Mouse (Mus musculus) T-cell, adult 2 months (primary cell): Measurements from ENCODE around the gene Nagk.
"Not testable (repeated sequence)": the region's sequence is repeated elsewhere in the genome, so short reads cannot be mapped to it uniquely, and the experiment has no call there.

Experiments used
- DNase-seq: peaks from one replicate; pipeline ENCODE4 v3.0.0; 2022; ENCODE audit warnings: low spot score

Gene Nagk

DNA sequence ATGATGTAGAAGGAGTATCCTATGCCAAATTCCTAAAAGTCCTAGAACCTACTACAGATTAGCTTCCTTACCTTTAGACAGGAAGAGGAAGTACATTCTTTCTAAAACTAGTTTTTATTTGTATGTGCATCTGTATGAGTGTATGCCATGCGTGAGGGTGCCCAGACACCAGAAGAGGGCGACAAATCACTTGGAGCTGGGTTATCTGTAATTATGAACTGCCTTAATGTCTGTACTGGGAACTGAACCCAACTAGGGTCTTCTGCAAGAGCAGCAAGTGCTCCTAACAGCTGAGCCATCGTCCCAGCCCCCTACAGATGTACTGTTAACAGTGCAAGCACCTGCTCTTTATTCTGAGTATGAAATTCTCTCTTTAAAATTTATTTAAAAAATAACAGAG, 21.0 kb downstream of the Nagk start:
- DNase-seq: no peak

DNA sequence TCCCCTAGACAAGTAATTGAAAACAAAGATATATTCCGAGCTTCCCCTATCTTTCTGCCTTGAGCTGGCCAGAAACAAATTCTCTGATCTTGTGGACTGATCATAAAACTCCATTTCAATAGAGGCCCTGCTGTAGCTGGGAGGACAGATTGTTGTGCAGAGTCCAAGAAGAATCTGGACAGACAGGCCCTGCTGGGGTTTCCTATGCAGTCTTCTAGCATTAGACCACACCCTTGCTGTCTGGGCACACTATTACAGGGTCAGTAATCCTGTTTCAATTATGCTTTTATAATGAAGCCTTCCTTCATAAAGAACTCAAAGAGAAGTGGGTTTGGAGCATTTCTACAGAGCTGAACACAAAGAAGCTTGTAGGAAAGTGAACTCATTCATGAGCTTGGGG, 24.2 kb downstream of the Nagk start:
- no peak for DNase-seq

DNA sequence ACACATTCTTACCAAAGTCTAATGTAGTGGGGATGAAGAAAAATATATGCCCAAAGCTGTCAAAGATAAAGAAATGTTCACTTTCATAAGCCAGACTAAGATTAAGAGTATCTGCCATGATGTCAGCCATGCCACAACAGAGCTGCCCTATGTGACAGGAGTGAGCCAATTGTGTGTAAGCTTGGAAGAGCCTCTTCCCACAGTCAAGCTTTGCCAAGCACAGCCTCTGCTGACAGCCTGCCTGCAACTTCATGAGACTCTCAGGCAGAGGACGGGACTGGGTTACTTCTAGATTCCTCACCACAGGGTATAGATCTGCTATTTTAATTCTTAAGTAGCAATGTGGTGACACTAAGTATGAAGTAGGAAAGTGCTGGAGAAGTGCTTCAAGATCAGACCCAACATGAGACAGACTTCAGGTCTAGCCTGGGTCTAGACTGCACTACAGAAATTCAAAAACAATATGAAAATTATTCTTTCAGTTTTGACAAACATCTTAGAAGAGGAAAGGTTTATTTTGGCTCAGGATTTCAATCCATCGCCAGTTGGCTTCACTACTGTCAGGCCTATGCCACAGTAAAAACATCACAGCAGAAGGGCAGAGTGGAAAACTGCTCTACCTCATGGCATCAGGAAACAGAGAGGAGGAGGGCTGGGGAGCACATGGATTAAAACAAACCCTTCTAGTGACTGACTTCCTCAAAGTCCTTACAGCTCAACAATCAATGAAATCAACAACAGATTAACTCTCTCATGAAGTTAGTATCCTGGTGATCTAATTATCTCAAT, 26.1 kb downstream of the Nagk start:
- no peak for DNase-seq

DNA sequence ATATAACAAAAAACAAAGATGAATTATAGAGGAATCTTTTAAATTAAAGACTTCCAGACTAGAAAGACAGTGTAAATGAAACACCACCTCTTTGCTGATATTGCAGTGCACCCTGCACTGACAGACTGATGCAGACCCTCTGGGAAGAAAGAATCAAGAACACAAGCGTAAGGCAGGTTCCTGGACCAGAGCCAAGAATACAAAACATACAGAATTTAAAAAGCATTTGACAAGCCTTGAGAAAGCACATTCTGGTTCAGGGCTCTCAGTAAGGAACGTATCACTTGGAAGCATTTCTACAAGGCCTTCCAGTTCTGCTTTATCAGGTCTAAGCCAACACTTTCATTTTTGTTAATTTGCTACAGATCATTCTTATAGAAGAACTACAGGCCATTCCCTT, 27.1 kb downstream of the Nagk start:
- DNase-seq: no peak

DNA sequence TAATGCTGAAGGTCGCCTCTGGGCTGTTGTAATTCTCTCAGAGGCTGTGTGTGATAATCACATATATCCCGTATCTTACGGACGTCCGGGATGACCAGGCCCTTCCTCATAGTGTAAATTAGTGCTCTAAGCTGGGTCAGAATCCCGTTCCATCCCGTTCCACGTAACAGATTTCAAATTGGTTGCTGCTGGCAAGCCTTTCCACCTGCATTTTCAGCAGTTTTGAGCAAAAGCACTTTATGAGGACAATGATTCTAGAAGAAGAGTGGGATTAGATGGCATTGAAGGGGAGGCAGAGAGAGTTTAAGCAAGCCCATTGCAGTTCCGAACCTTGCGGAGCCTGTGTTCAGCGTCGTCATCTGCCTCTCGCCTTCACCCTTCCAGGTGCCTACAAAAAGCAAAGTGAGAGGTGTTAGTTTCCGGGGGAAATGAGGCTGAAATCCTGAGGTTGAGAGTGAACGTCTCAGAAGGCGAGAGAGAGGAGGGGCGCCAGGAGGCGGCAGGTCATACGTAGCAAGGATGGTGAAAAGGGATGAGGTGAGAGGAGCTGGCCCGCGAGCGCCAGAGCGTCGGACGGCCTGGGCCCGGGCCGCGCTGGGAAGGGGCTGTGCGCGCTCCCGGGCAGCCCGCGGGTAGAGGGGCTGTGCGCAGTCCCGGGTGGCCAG, 36.3 kb downstream of the Nagk start:
- peak; percentile 81 for DNase-seq

DNA sequence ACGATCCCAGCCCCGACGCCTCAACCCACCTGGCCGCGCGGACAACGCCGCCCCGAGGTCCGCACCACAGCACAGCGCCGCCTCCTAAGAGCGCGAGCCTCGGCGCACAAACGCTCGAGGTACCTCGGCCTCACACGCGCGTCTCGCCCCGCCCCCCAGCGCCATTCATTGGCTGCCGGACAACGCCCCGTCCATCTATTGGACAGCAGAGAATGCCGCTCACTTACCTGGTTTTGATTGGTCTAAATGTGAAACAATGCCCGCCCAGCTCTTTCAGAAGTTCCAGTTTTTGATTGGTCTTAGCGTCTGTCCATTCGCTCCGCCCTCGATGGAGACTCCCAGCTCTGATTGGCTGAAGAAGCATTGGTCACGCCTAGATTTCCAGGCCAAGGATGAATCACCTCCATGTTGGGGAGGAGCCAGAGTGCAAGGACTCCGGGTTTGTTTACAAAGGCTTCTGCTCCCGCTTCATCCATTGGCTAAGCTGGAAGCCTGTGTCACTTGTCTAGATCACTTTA, 36.9 kb downstream of the Nagk start, which contains the start of gene Paip2b:
Gene Paip2b (minus strand): TSS at position 136 of the 518 bp plus-strand sequence.
- peak; percentile 97 for DNase-seq

DNA sequence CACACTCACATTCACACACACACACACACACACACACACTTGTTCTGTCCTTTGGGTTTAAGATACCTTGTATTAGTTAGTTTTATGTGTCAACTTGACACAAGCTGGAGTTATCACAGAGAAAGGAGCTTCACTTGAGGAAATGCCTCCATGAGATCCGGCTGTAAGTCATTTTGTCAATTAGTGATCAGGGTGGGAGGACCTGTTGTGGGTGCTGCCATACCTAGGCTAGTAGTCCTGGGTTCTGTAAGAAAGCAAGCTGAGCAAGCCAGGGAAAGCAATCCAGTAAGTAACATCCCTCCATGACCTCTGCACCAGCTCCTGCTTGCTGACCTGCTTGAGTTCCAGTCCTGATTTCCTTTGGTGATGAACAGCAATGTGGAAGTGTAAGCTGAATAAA, 37.6 kb downstream of the Nagk start:
- not testable (repeated sequence) for DNase-seq

DNA sequence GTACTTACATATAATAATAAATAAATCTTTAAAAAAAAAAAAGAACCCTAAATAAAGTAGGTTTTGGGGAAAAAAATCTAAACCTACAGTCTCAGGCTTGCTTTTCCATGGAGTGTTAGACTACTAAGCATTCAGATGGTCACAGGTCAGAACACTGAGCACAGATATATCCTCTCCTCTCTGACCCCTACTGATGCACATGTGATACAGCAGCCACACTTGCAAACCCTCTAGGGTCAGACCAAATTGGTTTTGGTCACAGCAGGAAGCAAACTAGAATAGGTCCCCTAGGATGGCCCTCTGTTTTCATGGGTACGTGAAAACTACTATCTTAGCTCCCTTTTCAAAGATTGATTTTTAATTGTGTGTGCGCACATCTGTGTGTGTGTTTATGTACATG, 42.0 kb downstream of the Nagk start:
- no peak for DNase-seq

DNA sequence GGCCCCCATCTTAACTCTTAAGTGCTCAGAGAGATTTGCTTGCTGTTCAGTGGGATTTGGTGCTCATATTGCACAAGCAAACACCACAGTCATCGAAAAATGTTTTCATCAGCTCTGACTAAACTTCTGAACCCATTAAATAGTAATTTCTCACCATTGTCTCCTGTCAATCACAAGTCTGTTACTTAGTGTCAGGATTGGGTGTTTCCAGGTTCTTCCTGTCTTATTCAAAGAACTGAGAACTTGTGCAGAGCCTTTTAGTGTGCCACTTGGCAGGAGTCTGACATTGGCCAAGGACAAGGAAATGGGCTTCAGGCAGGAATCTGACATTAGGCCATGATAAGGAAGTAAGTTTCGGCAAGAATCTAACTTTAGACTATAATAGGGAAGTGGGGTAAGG, 43.3 kb downstream of the Nagk start:
- no peak for DNase-seq

DNA sequence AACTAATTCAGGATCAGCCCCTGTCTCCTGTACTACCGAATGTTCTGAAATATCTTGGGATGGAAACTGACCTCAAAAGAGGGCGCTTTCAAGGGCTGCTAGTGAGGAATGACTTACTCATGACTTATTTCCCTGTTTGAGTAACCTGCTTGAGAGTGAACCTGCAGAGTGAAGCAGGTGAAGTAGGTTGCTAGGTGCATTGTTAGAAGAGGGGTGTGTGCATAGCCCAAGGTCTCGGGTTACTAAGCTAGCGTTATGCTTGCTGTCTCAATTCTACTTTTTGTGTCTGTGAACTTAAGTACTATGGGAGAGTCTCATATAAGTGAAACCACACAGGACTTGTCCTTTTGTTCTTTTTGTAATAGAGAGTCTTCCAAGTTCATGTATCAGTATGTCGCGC, 45.3 kb downstream of the Nagk start:
- no peak for DNase-seq

DNA sequence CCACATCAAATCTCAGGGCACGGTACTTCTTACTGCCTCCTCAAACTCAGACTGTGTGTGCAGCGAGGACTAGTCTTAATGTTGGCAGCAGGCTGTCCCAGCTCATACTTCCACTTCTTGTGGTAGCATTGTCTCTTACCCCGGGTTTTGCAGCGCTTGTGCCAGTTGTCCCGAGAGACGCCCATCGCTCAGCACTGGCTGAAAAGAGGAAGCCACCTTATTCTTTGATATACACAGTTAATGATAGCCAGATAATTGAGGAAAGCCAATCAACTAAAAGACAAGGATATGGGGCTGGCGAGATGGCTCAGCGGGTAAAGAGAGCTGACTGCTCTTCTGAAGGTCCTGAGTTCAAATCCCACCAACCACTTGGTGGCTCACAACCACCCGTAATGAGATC, 50.1 kb downstream of the Nagk start:
- DNase-seq: no peak

DNA sequence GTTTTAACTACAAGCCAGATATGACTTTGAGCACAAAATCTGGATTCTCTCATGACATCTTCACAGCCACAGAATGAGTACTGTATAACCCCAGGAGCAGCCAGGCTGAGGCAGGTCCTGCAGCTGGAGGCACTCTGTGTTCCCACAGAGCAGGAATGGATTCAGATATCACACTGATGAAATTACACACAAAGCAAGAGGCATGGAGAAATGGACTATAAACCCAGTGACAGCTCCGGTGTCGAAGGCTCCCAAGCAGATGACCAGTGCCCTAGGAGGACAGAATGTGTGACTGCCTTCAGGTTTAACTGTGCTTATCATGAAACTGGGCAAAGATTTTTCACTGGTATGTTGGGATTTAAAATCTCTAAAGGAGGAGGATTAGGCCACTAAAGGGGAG, 51.4 kb downstream of the Nagk start:
- no peak for DNase-seq

DNA sequence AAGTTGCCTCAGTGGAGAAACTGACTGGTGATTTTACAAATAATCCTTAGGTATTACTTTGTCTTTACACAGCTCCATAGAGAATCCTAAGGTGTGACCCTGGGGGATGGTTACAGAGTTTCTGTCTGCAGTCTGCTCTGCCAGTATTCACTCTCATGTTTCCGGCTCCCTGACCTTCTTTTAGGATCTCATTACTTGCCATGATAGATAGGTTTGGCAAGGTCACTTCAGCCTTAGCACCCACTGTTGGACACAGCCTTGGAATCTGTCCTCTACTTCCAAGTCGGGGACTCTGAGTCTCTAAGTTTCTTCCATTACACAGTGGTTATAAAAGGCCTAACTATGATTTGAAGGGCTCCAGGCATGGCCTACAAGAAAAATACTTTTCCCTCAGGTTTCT, 54.7 kb downstream of the Nagk start:
- DNase-seq: no peak
